Mouse (Mus musculus): ENCODE results near the gene Gm9774.

- TF ChIP-seq GATA1 (IDR thresholded peaks at IDR 0.05; ENCODE audit: low read length) (no peak), TAL1 (IDR thresholded peaks at IDR 0.05; ENCODE audit: low read length) (no peak)
Measured at GRCm38 (mm10) chr3:92458620-92459019, 29.4 kb upstream of the Gm9774 start, which contains the start of gene Sprr3.
